Mouse (Mus musculus) kidney, adult 2 months (tissue): Measurements from ENCODE around the gene Cacna1d.

ENCODE experiments used
- CTCF ChIP-seq: fragments of 200-500 bp; conservative IDR thresholded peaks from 2 replicates; pipeline ENCODE4 v1.5.1; 2011; ENCODE audit warnings: low read depth, mild to moderate bottlenecking, control low read depth, low read length, moderate library complexity, mixed read lengths; ENCODE audit not compliant: insufficient read depth, insufficient read length
- POLR2A ChIP-seq: fragments of 200-500 bp; IDR thresholded peaks from one replicate; pipeline ENCODE4 v1.6.1; 2011; ENCODE audit warnings: low read depth, low read length, control low read depth

DNA sequence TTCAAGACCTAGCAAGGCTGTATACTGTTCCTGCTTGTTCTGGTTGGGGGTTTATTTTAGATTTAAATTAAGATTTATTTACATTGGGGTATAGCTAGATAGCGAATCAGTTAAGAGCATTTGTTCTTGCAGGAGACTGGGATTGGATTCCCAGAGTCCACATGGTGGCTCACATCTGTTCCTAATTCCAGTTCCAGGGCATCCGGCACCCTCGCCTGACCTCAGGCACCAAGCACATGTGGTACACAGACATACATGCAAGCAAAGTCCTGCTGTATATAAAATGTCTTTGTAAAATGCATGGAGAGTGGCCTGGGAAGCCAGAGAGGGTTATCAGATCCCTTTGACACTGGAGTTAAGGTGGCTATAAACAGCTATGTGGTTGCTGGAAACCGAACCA lies 496.3 kb downstream of the Cacna1d start:
- TF ChIP-seq POLR2A = no peak
- TF ChIP-seq CTCF = no peak
